In genomic region chr14:8334511-8334910, GRCm38 (mm10) we compare ENCODE assay signal across 24 mouse cellular contexts. TPM values are rescaled to one million over a fixed set of nuclear protein-coding genes. Genes with fewer than 3 reads are reported as not detected.
A peak's percentile ranks its signal among the peaks of the same experiment; 100 is the strongest.
DNase-seq lines count a peak whose midpoint lies in the region; ATAC-seq lines count a peak whose summit lies in the region.
"Had no signal": no experiment of that assay in that cellular context is flagged by ENCODE, and none has a peak within 500 bp of the region (broad histone marks: within the 10 kb centered on the region; RNA-seq: fewer than 3 reads in every experiment).

No protein-coding gene starts in this region.

- ATAC-seq in frontal cortex, adult (ENCODE audit: low TSS enrichment), result peak; percentile 53
- ATAC-seq: Patski had no signal

- no peak for DNase-seq in frontal cortex, postnatal 25 days (ENCODE audit: low spot score in 2 of 2)
- peak; percentile 30 to 44 for DNase-seq in layer of hippocampus, postnatal 10 days (ENCODE audit: low spot score in 2 of 2)
- DNase-seq in layer of hippocampus, postnatal 14 days (ENCODE audit: low spot score in 2 of 2), result no peak
- DNase-seq in lung, postnatal 10 days, result peak; percentile 49
- no peak for DNase-seq in lung, postnatal 36 days
- peak; percentile 70 for DNase-seq in brain, adult 2 months (ENCODE audit: low read depth, low spot score)
- DNase-seq in adrenal gland, postnatal 36 days, result no peak
- DNase-seq: adrenal gland, adult 2 months; B cell, adult 2 months; cerebellum, adult 2 months; kidney, adult 2 months; kidney, postnatal 14 days; layer of hippocampus, postnatal 36 days; thymus, postnatal 14 days had no signal

RNA-seq across cellular contexts. Expression of gene Fam107a, which starts 16.7 kb away (rescaled TPM):
- total RNA-seq in layer of hippocampus, postnatal 10 days (2021), result 100 to 1,000 TPM in 1 of 2 experiments, 10 to 100 TPM in 1; 80.4 to 105 TPM
- 100 to 1,000 TPM; 254 to 282 TPM for total RNA-seq in layer of hippocampus, postnatal 14 days (2021)
- 1 to 10 TPM; 2.1 to 6.1 TPM for total RNA-seq in adrenal gland, postnatal 36 days (2021)
- total RNA-seq: CH12.LX; common myeloid progenitor, adult 5-6 weeks; liver, adult 2 months had no signal

RNA-seq across cellular contexts. Expression of gene Oit1, which starts 44.0 kb away (rescaled TPM):
- not detected for total RNA-seq in layer of hippocampus, postnatal 10 days (2021)
- not detected for total RNA-seq in layer of hippocampus, postnatal 14 days (2021)
- not detected for total RNA-seq in adrenal gland, postnatal 36 days (2021)
- total RNA-seq: adrenal gland, adult 2 months; CH12.LX; common myeloid progenitor, adult 5-6 weeks; G1E; gastrocnemius, adult 8-10 months; heart, postnatal 25 days; layer of hippocampus, adult 18-20 months; layer of hippocampus, postnatal 36 days; midbrain, postnatal 0 days had no signal

Comparison
In these comparisons a context has a peak if more than half of its experiments do, and no peak if none do; other contexts are left out.
1. DNase-seq: peak in layer of hippocampus, postnatal 10 days (2 of 2), lung, postnatal 10 days (single experiment) and brain, adult 2 months (single experiment); none in frontal cortex, postnatal 25 days (0 of 2), layer of hippocampus, postnatal 14 days (0 of 2), lung, postnatal 36 days (single experiment) and adrenal gland, postnatal 36 days (0 of 2).
2. RNA of gene Fam107a, which starts 16.7 kb away (total RNA-seq): 254 to 282 TPM in layer of hippocampus, postnatal 14 days and 80.4 to 105 TPM in layer of hippocampus, postnatal 10 days; 2.1 to 6.1 TPM in adrenal gland, postnatal 36 days; every median in the first group is over 10 times any median in the second.